Mouse (Mus musculus) CH12.LX (cell line): ENCODE data around the gene Npm3.

Source experiments
- CHD2 ChIP-seq: IDR thresholded peaks from 2 replicates; pipeline ENCODE4 v1.6.1; 2011; ENCODE audit warnings: low read length, improper control_type of control experiment
- CTCF ChIP-seq, 2 experiments: IDR thresholded peaks in 1 of 2; conservative IDR thresholded peaks in 1 of 2; 2 replicates each; pipeline ENCODE4 v1.5.1; 2011 to 2012; ENCODE audit warnings: low read depth in 2 of 2, low read length in 2 of 2, improper control_type of control experiment in 1 of 2, inconsistent platforms in 1 of 2, mild to moderate bottlenecking in 1 of 2, moderate library complexity in 1 of 2
- ELF1 ChIP-seq: IDR thresholded peaks from 2 replicates; pipeline ENCODE4 v1.6.1; 2014; ENCODE audit warnings: low read depth, mild to moderate bottlenecking, inconsistent platforms, low read length, improper control_type of control experiment
- EP300 ChIP-seq: IDR thresholded peaks from 2 replicates; pipeline ENCODE4 v1.6.1; 2011; ENCODE audit warnings: low read length, improper control_type of control experiment
- HCFC1 ChIP-seq: IDR thresholded peaks from 2 replicates; pipeline ENCODE4 v1.6.1; 2012; ENCODE audit warnings: low read depth, mild to moderate bottlenecking, inconsistent platforms, low read length, improper control_type of control experiment
- MAZ ChIP-seq: IDR thresholded peaks from 2 replicates; pipeline ENCODE4 v1.6.1; 2012; ENCODE audit warnings: low read depth, mild to moderate bottlenecking, inconsistent platforms, low read length, improper control_type of control experiment, moderate library complexity
- POLR2A ChIP-seq: IDR thresholded peaks from 2 replicates; pipeline ENCODE4 v1.6.1; 2011; ENCODE audit warnings: low read depth, mild to moderate bottlenecking, improper control_type of control experiment, low read length
- POLR2AphosphoS2 ChIP-seq: IDR thresholded peaks from 2 replicates; pipeline ENCODE4 v1.6.1; 2011; ENCODE audit warnings: low read depth, low read length, improper control_type of control experiment
- RAD21 ChIP-seq: IDR thresholded peaks from 2 replicates; pipeline ENCODE4 v1.6.1; 2011; ENCODE audit warnings: low read depth, mild to moderate bottlenecking, low read length, improper control_type of control experiment, moderate library complexity
- SIN3A ChIP-seq: IDR thresholded peaks from 2 replicates; pipeline ENCODE4 v1.6.1; 2012; ENCODE audit warnings: low read length, improper control_type of control experiment, inconsistent platforms
- TBP ChIP-seq: conservative IDR thresholded peaks from 2 replicates; pipeline ENCODE4 v1.6.1; 2011; ENCODE audit warnings: low read depth, low read length, improper control_type of control experiment
- TCF12 ChIP-seq: IDR thresholded peaks from 2 replicates; pipeline ENCODE4 v1.6.1; 2014; ENCODE audit warnings: low read depth, mild to moderate bottlenecking, inconsistent platforms, low read length, improper control_type of control experiment
- UBTF ChIP-seq: IDR thresholded peaks from 2 replicates; pipeline ENCODE4 v1.6.1; 2012; ENCODE audit warnings: low read depth, mild to moderate bottlenecking, inconsistent platforms, low read length, improper control_type of control experiment, moderate library complexity
- USF2 ChIP-seq: conservative IDR thresholded peaks from 2 replicates; pipeline ENCODE4 v1.6.1; 2011; ENCODE audit warnings: low read depth, low read length, improper control_type of control experiment

DNA sequence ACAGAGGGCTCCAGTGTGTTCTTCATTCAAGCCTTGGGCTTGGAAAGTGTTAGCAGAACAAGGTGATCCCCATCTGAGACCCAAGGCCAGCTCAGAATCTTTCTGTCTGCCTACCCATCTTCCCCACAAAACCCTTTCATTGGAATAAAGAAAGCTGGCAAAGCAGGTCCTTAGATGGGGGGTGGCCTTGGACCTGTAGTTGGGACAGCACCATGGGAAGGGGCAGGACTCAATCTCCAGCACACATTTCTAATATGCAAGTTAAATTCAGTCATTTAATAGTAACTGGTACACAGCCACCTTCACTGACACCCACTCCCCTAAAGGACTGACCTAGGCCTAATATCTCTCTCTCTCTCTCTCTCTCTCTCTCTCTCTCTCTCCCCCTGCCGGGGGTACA, 13.2 kb downstream of the Npm3 start:
- no peak for TF ChIP-seq POLR2A
- TF ChIP-seq EP300 = no peak
- no peak for TF ChIP-seq SIN3A
- no peak for TF ChIP-seq MAZ
- no peak for TF ChIP-seq CTCF (conservative IDR thresholded peaks at IDR 0.05 in 1 of 2, IDR thresholded peaks at IDR 0.05 in 1 of 2; ENCODE audit: low read depth in 2 of 2, low read length in 2 of 2)
- TF ChIP-seq CHD2 = no peak
- TF ChIP-seq RAD21 = no peak
- TF ChIP-seq UBTF = no peak
- no peak for TF ChIP-seq USF2
- TF ChIP-seq ELF1 = no peak
- no peak for TF ChIP-seq TCF12
- TF ChIP-seq HCFC1 = no peak
- TF ChIP-seq TBP = no peak
- no peak for TF ChIP-seq POLR2AphosphoS2
